Mouse (Mus musculus): ENCODE results near the gene Odf3. TPM values are rescaled to one million over a fixed set of nuclear protein-coding genes. Genes with fewer than 3 reads are reported as not detected.

The Odf3 gene
- total and polyA plus RNA-seq, 2 experiments from 2014 or later: 0.22 TPM; not detected in 1

GRCm38 (mm10) chr7:140856785-140857549 is 9.4 kb downstream of the Odf3 start, which contains the start of gene Ric8a:
Gene Ric8a (plus strand): TSS chr7:140856957.
- peak within 1 kb of the TSS; percentile 97 for H3K9ac ChIP-seq (replicated peaks; ENCODE audit: low read length, poor library complexity, severe bottlenecking)
- H3K36me3 ChIP-seq (ENCODE audit: insufficient read depth, low read length): peaks cover 47% of the 10 kb centered on the region
- peaks cover 15% of the 10 kb centered on the region; the same call in 1 of the 2 replicates for H3K4me1 ChIP-seq (ENCODE audit: insufficient read depth, low read length)
- H3K27ac ChIP-seq (ENCODE audit: low read depth, low read length): peak within 1 kb of the TSS; percentile 95
- no peaks in the 10 kb centered on the region for H3K27me3 ChIP-seq (ENCODE audit: insufficient read depth, low read length)
- no peaks in the 10 kb centered on the region for H3K9me3 ChIP-seq (ENCODE audit: low read length)
- ATAC-seq (ENCODE audit: low FRiP score): peak; percentile 73
- H3K4me2 ChIP-seq (ENCODE audit: low read depth, low read length, poor library complexity, severe bottlenecking): peak within 1 kb of the TSS; percentile 96
- under 1% methylated on average over 47 of the region's 50 CpGs for WGBS
- no peak for TF ChIP-seq CTCF (IDR thresholded peaks at IDR 0.05)
- H3K4me3 ChIP-seq (ENCODE audit: low read depth, low read length): peak within 1 kb of the TSS; percentile 81
- peak; percentile 84 for DNase-seq (ENCODE audit: low spot score)

GRCm38 (mm10) chr7:140857550-140858505 is 10.2 kb downstream of the Odf3 start, which contains the start of gene Bet1l:
Gene Bet1l (minus strand): TSS chr7:140857577.
- peak within 1 kb of the TSS; percentile 96 for H3K4me2 ChIP-seq (ENCODE audit: low read depth, low read length, poor library complexity, severe bottlenecking)
- H3K4me1 ChIP-seq (ENCODE audit: insufficient read depth, low read length): peaks cover 15% of the 10 kb centered on the region; the same call in 1 of the 2 replicates
- DNase-seq (ENCODE audit: low spot score) (peak; percentile 19), ATAC-seq (ENCODE audit: low FRiP score) (peak; percentile 24; the same call in 1 of the 2 replicates)
- H3K27ac ChIP-seq (ENCODE audit: low read depth, low read length): peak within 1 kb of the TSS; percentile 95
- 36% methylated on average over 40 of the region's 40 CpGs for WGBS
- H3K27me3 ChIP-seq (ENCODE audit: insufficient read depth, low read length): no peaks in the 10 kb centered on the region
- H3K4me3 ChIP-seq (ENCODE audit: low read depth, low read length): peak within 1 kb of the TSS; percentile 81
- peaks cover 48% of the 10 kb centered on the region for H3K36me3 ChIP-seq (ENCODE audit: insufficient read depth, low read length)
- no peak for TF ChIP-seq CTCF (IDR thresholded peaks at IDR 0.05)
- no peaks in the 10 kb centered on the region for H3K9me3 ChIP-seq (ENCODE audit: low read length)
- H3K9ac ChIP-seq (replicated peaks; ENCODE audit: low read length, poor library complexity, severe bottlenecking): peak within 1 kb of the TSS; percentile 97

DNA sequence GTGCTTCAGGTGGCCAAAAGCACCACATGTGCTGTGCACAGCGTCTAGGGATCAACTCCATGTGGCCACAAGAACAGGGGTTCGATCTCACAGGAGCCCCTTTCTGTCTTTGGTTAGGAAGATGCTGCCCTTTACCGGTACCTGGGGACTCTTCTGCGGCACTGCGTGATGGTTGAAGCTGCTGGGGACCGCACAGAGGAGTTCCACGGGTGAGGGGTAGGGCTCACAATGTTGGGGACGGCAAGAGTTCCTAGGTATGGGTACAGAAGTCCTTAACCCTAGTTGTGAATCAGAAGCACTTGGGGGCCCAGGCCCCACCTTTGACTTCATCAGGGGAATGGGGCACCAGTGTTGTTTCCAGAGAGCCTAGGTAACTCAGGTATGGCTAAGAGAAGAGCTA is 11.1 kb downstream of the Odf3 start:
- TF ChIP-seq CTCF (IDR thresholded peaks at IDR 0.05): no peak
- DNase-seq (ENCODE audit: low spot score) (no peak), ATAC-seq (ENCODE audit: low FRiP score) (no peak)
- Histone ChIP-seq H3K4me2 (ENCODE audit: low read depth, low read length, poor library complexity, severe bottlenecking) (peak overlapping the region; percentile 96), H3K27ac (ENCODE audit: low read depth, low read length) (no peak overlapping the region), H3K9me3 (ENCODE audit: low read length) (no peaks in the 10 kb centered on the region), H3K4me1 (ENCODE audit: insufficient read depth, low read length) (peaks cover 15% of the 10 kb centered on the region; the same call in 1 of the 2 replicates), H3K4me3 (ENCODE audit: low read depth, low read length) (peak overlapping the region; percentile 81; the same call in 1 of the 2 replicates), H3K9ac (replicated peaks; ENCODE audit: low read length, poor library complexity, severe bottlenecking) (peak overlapping the region; percentile 97; the same call in 1 of the 2 replicates), H3K36me3 (ENCODE audit: insufficient read depth, low read length) (peaks cover 48% of the 10 kb centered on the region), H3K27me3 (ENCODE audit: insufficient read depth, low read length) (no peaks in the 10 kb centered on the region)
- 95% methylated on average over 8 of the region's 8 CpGs for WGBS

DNA sequence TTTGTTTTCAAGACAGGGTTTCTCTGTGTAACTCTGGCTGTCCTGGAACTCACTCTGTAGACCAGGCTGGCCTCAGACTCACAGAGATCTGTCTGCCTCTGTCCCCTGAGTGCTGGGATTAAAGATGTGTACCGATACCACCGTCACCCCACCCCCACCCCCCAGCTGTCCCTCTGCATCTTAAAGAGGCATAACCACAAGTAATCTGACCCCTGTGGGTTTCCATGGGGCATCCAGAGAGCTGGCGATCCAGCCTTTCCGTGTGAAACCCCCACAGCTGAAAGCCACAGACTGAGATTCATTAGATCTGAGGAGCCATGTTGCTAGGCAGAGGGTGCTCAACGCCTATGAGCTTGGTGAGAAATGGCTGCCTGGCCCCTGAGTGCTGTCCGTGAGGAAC is 12.4 kb downstream of the Odf3 start:
- 64% methylated on average over 6 of the region's 6 CpGs for WGBS
- ATAC-seq (ENCODE audit: low FRiP score) (no peak), DNase-seq (ENCODE audit: low spot score) (no peak)
- H3K4me2 ChIP-seq (ENCODE audit: low read depth, low read length, poor library complexity, severe bottlenecking): no peak overlapping the region
- no peak overlapping the region for H3K4me3 ChIP-seq (ENCODE audit: low read depth, low read length)
- no peaks in the 10 kb centered on the region for H3K27me3 ChIP-seq (ENCODE audit: insufficient read depth, low read length)
- H3K36me3 ChIP-seq (ENCODE audit: insufficient read depth, low read length): peaks cover 56% of the 10 kb centered on the region
- H3K27ac ChIP-seq (ENCODE audit: low read depth, low read length): no peak overlapping the region
- peaks cover 15% of the 10 kb centered on the region; the same call in 1 of the 2 replicates for H3K4me1 ChIP-seq (ENCODE audit: insufficient read depth, low read length)
- no peak for TF ChIP-seq CTCF (IDR thresholded peaks at IDR 0.05)
- H3K9ac ChIP-seq (replicated peaks; ENCODE audit: low read length, poor library complexity, severe bottlenecking): no peak overlapping the region
- no peaks in the 10 kb centered on the region for H3K9me3 ChIP-seq (ENCODE audit: low read length)

DNA sequence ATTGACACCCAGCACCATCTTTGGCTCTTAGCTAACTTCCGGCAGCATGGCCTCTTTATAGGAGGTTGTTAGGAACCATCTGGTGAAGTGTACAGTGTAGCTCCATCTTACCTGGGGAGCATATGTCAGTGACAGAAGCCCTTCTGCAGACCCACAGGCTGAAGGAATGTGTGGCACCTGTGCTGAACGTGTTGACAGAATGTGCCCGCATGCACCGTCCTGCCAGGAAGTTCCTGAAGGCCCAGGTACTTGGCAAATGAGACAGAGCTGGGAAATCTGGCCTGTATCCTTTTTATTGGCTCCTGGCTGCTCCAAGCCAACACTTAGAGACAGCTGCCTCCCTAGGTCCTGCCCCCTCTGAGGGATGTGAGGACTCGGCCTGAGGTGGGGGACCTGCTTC is 13.1 kb downstream of the Odf3 start:
- TF ChIP-seq CTCF (IDR thresholded peaks at IDR 0.05): no peak
- 86% methylated on average over 5 of the region's 5 CpGs for WGBS
- no peak overlapping the region for H3K4me2 ChIP-seq (ENCODE audit: low read depth, low read length, poor library complexity, severe bottlenecking)
- H3K4me1 ChIP-seq (ENCODE audit: insufficient read depth, low read length): peaks cover 11% of the 10 kb centered on the region; the same call in 1 of the 2 replicates
- no peak overlapping the region for H3K9ac ChIP-seq (replicated peaks; ENCODE audit: low read length, poor library complexity, severe bottlenecking)
- H3K27me3 ChIP-seq (ENCODE audit: insufficient read depth, low read length): no peaks in the 10 kb centered on the region
- ATAC-seq (ENCODE audit: low FRiP score): no peak
- no peak overlapping the region for H3K4me3 ChIP-seq (ENCODE audit: low read depth, low read length)
- no peak overlapping the region for H3K27ac ChIP-seq (ENCODE audit: low read depth, low read length)
- DNase-seq (ENCODE audit: low spot score): no peak
- H3K36me3 ChIP-seq (ENCODE audit: insufficient read depth, low read length): peaks cover 56% of the 10 kb centered on the region
- no peaks in the 10 kb centered on the region for H3K9me3 ChIP-seq (ENCODE audit: low read length)
